Comparison of ENCODE assay signal across 10 mouse cellular contexts in genomic region chr1:133367606-133368488, GRCm38 (mm10). TPM values are rescaled to one million over a fixed set of nuclear protein-coding genes. Genes with fewer than 3 reads are reported as not detected.
DNase-seq lines count a peak whose midpoint lies in the region; ATAC-seq and TF ChIP-seq lines count a peak whose summit lies in the region.
"Had no signal": no experiment of that assay in that cellular context is flagged by ENCODE, and none has a peak within 500 bp of the region (broad histone marks: within the 10 kb centered on the region; RNA-seq: fewer than 3 reads in every experiment).

No protein-coding gene starts in this region.

- H3K4me2 ChIP-seq in forebrain, embryonic 11.5 days (ENCODE audit: low read depth, low read length, severe bottlenecking): no peak overlapping the region
- no peak overlapping the region for H3K4me2 ChIP-seq in forebrain, embryonic 15.5 days (replicated peaks)
- H3K4me2 ChIP-seq in midbrain, embryonic 15.5 days: no peak overlapping the region
- no peak overlapping the region for H3K4me2 ChIP-seq in midbrain, embryonic 13.5 days (replicated peaks)
- no peak overlapping the region for H3K4me2 ChIP-seq in heart, postnatal 0 days (ENCODE audit: low read depth, low read length)
- H3K4me2 ChIP-seq: lung, embryonic 15.5 days had no signal

- 0 out of 2 replicates have a peak overlapping the region, but pooled peaks have one; percentile 3 for H3K9ac ChIP-seq in forebrain, embryonic 11.5 days (ENCODE audit: low read length)
- no peak overlapping the region for H3K9ac ChIP-seq in forebrain, embryonic 15.5 days (replicated peaks)
- 0 out of 2 replicates have a peak overlapping the region, but pooled peaks have one; percentile 18 for H3K9ac ChIP-seq in midbrain, embryonic 15.5 days
- no peak overlapping the region for H3K9ac ChIP-seq in midbrain, embryonic 13.5 days (replicated peaks)
- no peak overlapping the region for H3K9ac ChIP-seq in heart, postnatal 0 days (replicated peaks; ENCODE audit: low read depth, low read length)
- H3K9ac ChIP-seq: lung, embryonic 15.5 days had no signal

- no peaks in the 10 kb centered on the region for H3K36me3 ChIP-seq in forebrain, embryonic 11.5 days (ENCODE audit: control insufficient read depth, insufficient read depth, low read length)
- H3K36me3 ChIP-seq in forebrain, embryonic 15.5 days: no peaks in the 10 kb centered on the region
- no peaks in the 10 kb centered on the region for H3K36me3 ChIP-seq in midbrain, embryonic 15.5 days (replicated peaks)
- no peaks in the 10 kb centered on the region for H3K36me3 ChIP-seq in midbrain, embryonic 13.5 days
- H3K36me3 ChIP-seq in heart, postnatal 0 days (replicated peaks; ENCODE audit: control insufficient read depth, insufficient read depth, low read length): no peaks in the 10 kb centered on the region
- H3K36me3 ChIP-seq: lung, embryonic 15.5 days had no signal

- H3K27ac ChIP-seq in forebrain, embryonic 11.5 days (ENCODE audit: low read depth, low read length): no peak overlapping the region
- no peak overlapping the region for H3K27ac ChIP-seq in forebrain, embryonic 15.5 days (replicated peaks)
- no peak overlapping the region for H3K27ac ChIP-seq in midbrain, embryonic 15.5 days
- no peak overlapping the region for H3K27ac ChIP-seq in midbrain, embryonic 13.5 days
- peak overlapping the region; percentile 38; the same call in 1 of the 2 replicates for H3K27ac ChIP-seq in heart, postnatal 0 days (ENCODE audit: low read depth)
- H3K27ac ChIP-seq: lung, embryonic 15.5 days had no signal

- no peak overlapping the region for H3K4me3 ChIP-seq in forebrain, embryonic 11.5 days (ENCODE audit: low read depth, low read length)
- no peak overlapping the region for H3K4me3 ChIP-seq in forebrain, embryonic 15.5 days
- no peak overlapping the region for H3K4me3 ChIP-seq in midbrain, embryonic 15.5 days
- H3K4me3 ChIP-seq in midbrain, embryonic 13.5 days (replicated peaks): no peak overlapping the region
- no peak overlapping the region for H3K4me3 ChIP-seq in heart, postnatal 0 days (ENCODE audit: low read depth, low read length)
- H3K4me3 ChIP-seq: lung, embryonic 15.5 days had no signal

- 11% methylated on average over 11 of the region's 11 CpGs for whole genome bisulfite sequencing in forebrain, embryonic 11.5 days
- WGBS in forebrain, embryonic 15.5 days: 23% methylated on average over 11 of the region's 11 CpGs
- 6% methylated on average over 11 of the region's 11 CpGs for WGBS in midbrain, embryonic 15.5 days
- 9% methylated on average over 11 of the region's 11 CpGs for WGBS in midbrain, embryonic 13.5 days
- WGBS in heart, postnatal 0 days: 17% methylated on average over 11 of the region's 11 CpGs

- H3K4me1 ChIP-seq in forebrain, embryonic 11.5 days (replicated peaks; ENCODE audit: control insufficient read depth, insufficient read depth, low read length): peaks cover 14% of the 10 kb centered on the region
- peaks cover 21% of the 10 kb centered on the region for H3K4me1 ChIP-seq in forebrain, embryonic 15.5 days
- peaks cover 24% of the 10 kb centered on the region for H3K4me1 ChIP-seq in midbrain, embryonic 15.5 days
- H3K4me1 ChIP-seq in midbrain, embryonic 13.5 days (replicated peaks): peaks cover 37% of the 10 kb centered on the region
- H3K4me1 ChIP-seq in heart, postnatal 0 days (ENCODE audit: control insufficient read depth, insufficient read depth): peaks cover 29% of the 10 kb centered on the region

- TF ChIP-seq EP300 in heart, postnatal 0 days (IDR thresholded peaks at IDR 0.05; ENCODE audit: low read depth): no peak

- no peaks in the 10 kb centered on the region for H3K9me3 ChIP-seq in forebrain, embryonic 11.5 days (ENCODE audit: control insufficient read depth, low read length)
- H3K9me3 ChIP-seq in forebrain, embryonic 15.5 days: no peaks in the 10 kb centered on the region
- no peaks in the 10 kb centered on the region for H3K9me3 ChIP-seq in midbrain, embryonic 15.5 days
- H3K9me3 ChIP-seq in midbrain, embryonic 13.5 days: no peaks in the 10 kb centered on the region
- H3K9me3 ChIP-seq in heart, postnatal 0 days (replicated peaks; ENCODE audit: control insufficient read depth, low read length): no peaks in the 10 kb centered on the region
- H3K9me3 ChIP-seq: lung, embryonic 15.5 days had no signal

- no peak for ATAC-seq in forebrain, embryonic 11.5 days (replicated peaks; ENCODE audit: low FRiP score)
- ATAC-seq in forebrain, embryonic 15.5 days (replicated peaks): no peak
- ATAC-seq in midbrain, embryonic 15.5 days (replicated peaks): no peak
- no peak for ATAC-seq in midbrain, embryonic 13.5 days
- peak; percentile 25; the same call in 1 of the 2 replicates for ATAC-seq in heart, postnatal 0 days (ENCODE audit: insufficient read depth, low read depth)

- DNase-seq in forebrain, embryonic 11.5 days (ENCODE audit: low spot score): no peak
- DNase-seq in heart, postnatal 0 days (ENCODE audit: low spot score): no peak
- DNase-seq in testis, postnatal 10 days (ENCODE audit: low spot score): peak; percentile 79
- no peak for DNase-seq in cerebellum, adult 11 months
- DNase-seq in thymus, adult 18-20 months: no peak

- no peak for TF ChIP-seq CTCF in heart, postnatal 0 days (IDR thresholded peaks at IDR 0.05; ENCODE audit: low read depth)

- H3K27me3 ChIP-seq in forebrain, embryonic 11.5 days (ENCODE audit: control insufficient read depth, insufficient read depth, low read length): peaks cover 21% of the 10 kb centered on the region
- H3K27me3 ChIP-seq in forebrain, embryonic 15.5 days: peaks cover 22% of the 10 kb centered on the region
- peaks cover 21% of the 10 kb centered on the region for H3K27me3 ChIP-seq in midbrain, embryonic 15.5 days (replicated peaks)
- peaks cover 32% of the 10 kb centered on the region for H3K27me3 ChIP-seq in midbrain, embryonic 13.5 days
- H3K27me3 ChIP-seq in heart, postnatal 0 days (ENCODE audit: control insufficient read depth, insufficient read depth, low read length): peaks cover 28% of the 10 kb centered on the region

RNA-seq across cellular contexts. Expression of gene Etnk2, which starts 4.5 kb away (rescaled TPM):
- 1.8 and 2.7 TPM in 2 replicates for polyA plus RNA-seq in forebrain, embryonic 11.5 days (2014; fragmentation: Nextera tagmentation; extraction: Ambion mirVana)
- polyA plus RNA-seq in forebrain, embryonic 15.5 days (2015; fragmentation: Nextera tagmentation; extraction: Ambion mirVana): 5.2 and 5.9 TPM in 2 replicates
- polyA plus RNA-seq in midbrain, embryonic 15.5 days (2015; fragmentation: Nextera tagmentation; extraction: Ambion mirVana): 20.0 and 21.9 TPM in 2 replicates
- 7.3 and 7.6 TPM in 2 replicates for polyA plus RNA-seq in midbrain, embryonic 13.5 days (2015; fragmentation: Nextera tagmentation; extraction: Ambion mirVana)
- total RNA-seq in heart, postnatal 0 days (2014; rRNA removed; ENCODE audit: low replicate concordance): 0.31 and 1.3 TPM in 2 replicates
- 0.41 and 0.97 TPM in 2 replicates for polyA plus RNA-seq in heart, postnatal 0 days (2015; fragmentation: Nextera tagmentation; extraction: Ambion mirVana)
- polyA plus RNA-seq: C2C12 had no signal

RNA-seq across cellular contexts. Expression of gene Ren1, which starts 17.5 kb away (rescaled TPM):
- not detected in 2 replicates for polyA plus RNA-seq in forebrain, embryonic 11.5 days (2014; fragmentation: Nextera tagmentation; extraction: Ambion mirVana)
- not detected in 2 replicates for polyA plus RNA-seq in forebrain, embryonic 15.5 days (2015; fragmentation: Nextera tagmentation; extraction: Ambion mirVana)
- 0.18 TPM in 1 of 2 replicates, not detected in the other for polyA plus RNA-seq in midbrain, embryonic 15.5 days (2015; fragmentation: Nextera tagmentation; extraction: Ambion mirVana)
- polyA plus RNA-seq in midbrain, embryonic 13.5 days (2015; fragmentation: Nextera tagmentation; extraction: Ambion mirVana): not detected in 2 replicates
- not detected in 2 replicates for total RNA-seq in heart, postnatal 0 days (2014; rRNA removed; ENCODE audit: low replicate concordance)
- 0.07 and 0.52 TPM in 2 replicates for polyA plus RNA-seq in heart, postnatal 0 days (2015; fragmentation: Nextera tagmentation; extraction: Ambion mirVana)
- polyA plus RNA-seq: C2C12 had no signal

RNA-seq across cellular contexts. Expression of gene Kiss1, which starts 46.2 kb away (rescaled TPM):
- polyA plus RNA-seq in forebrain, embryonic 11.5 days (2014; fragmentation: Nextera tagmentation; extraction: Ambion mirVana): 0.43 TPM in 1 of 2 replicates, not detected in the other
- not detected in 2 replicates for polyA plus RNA-seq in forebrain, embryonic 15.5 days (2015; fragmentation: Nextera tagmentation; extraction: Ambion mirVana)
- polyA plus RNA-seq in midbrain, embryonic 15.5 days (2015; fragmentation: Nextera tagmentation; extraction: Ambion mirVana): not detected in 2 replicates
- not detected in 2 replicates for polyA plus RNA-seq in midbrain, embryonic 13.5 days (2015; fragmentation: Nextera tagmentation; extraction: Ambion mirVana)
- not detected in 2 replicates for total RNA-seq in heart, postnatal 0 days (2014; rRNA removed; ENCODE audit: low replicate concordance)
- polyA plus RNA-seq in heart, postnatal 0 days (2015; fragmentation: Nextera tagmentation; extraction: Ambion mirVana): not detected in 2 replicates
- polyA plus RNA-seq: C2C12 had no signal

RNA-seq across cellular contexts. Expression of gene Sox13, which starts 56.3 kb away (rescaled TPM):
- polyA plus RNA-seq in forebrain, embryonic 11.5 days (2014; fragmentation: Nextera tagmentation; extraction: Ambion mirVana): 12.3 TPM in 2 replicates
- 4.6 and 5.1 TPM in 2 replicates for polyA plus RNA-seq in forebrain, embryonic 15.5 days (2015; fragmentation: Nextera tagmentation; extraction: Ambion mirVana)
- polyA plus RNA-seq in midbrain, embryonic 15.5 days (2015; fragmentation: Nextera tagmentation; extraction: Ambion mirVana): 6.5 and 7.4 TPM in 2 replicates
- 12.5 and 13.9 TPM in 2 replicates for polyA plus RNA-seq in midbrain, embryonic 13.5 days (2015; fragmentation: Nextera tagmentation; extraction: Ambion mirVana)
- total RNA-seq in heart, postnatal 0 days (2014; rRNA removed; ENCODE audit: low replicate concordance): 8.5 and 17.9 TPM in 2 replicates
- polyA plus RNA-seq in heart, postnatal 0 days (2015; fragmentation: Nextera tagmentation; extraction: Ambion mirVana): 3.0 and 3.3 TPM in 2 replicates

RNA-seq across cellular contexts. Expression of gene Golt1a, which starts 58.2 kb away (rescaled TPM):
- polyA plus RNA-seq in forebrain, embryonic 11.5 days (2014; fragmentation: Nextera tagmentation; extraction: Ambion mirVana): not detected in 2 replicates
- 0.32 TPM in 1 of 2 replicates, not detected in the other for polyA plus RNA-seq in forebrain, embryonic 15.5 days (2015; fragmentation: Nextera tagmentation; extraction: Ambion mirVana)
- 0.17 TPM in 1 of 2 replicates, not detected in the other for polyA plus RNA-seq in midbrain, embryonic 15.5 days (2015; fragmentation: Nextera tagmentation; extraction: Ambion mirVana)
- polyA plus RNA-seq in midbrain, embryonic 13.5 days (2015; fragmentation: Nextera tagmentation; extraction: Ambion mirVana): not detected in 2 replicates
- total RNA-seq in heart, postnatal 0 days (2014; rRNA removed; ENCODE audit: low replicate concordance): not detected in 2 replicates
- polyA plus RNA-seq in heart, postnatal 0 days (2015; fragmentation: Nextera tagmentation; extraction: Ambion mirVana): not detected in 2 replicates
- polyA plus RNA-seq: C2C12 had no signal

Comparison
In these comparisons a context has a peak if more than half of its experiments do, and no peak if none do; other contexts are left out.
1. H3K9ac ChIP-seq: peak in forebrain, embryonic 11.5 days (single experiment) and midbrain, embryonic 15.5 days (single experiment); none in forebrain, embryonic 15.5 days (single experiment), midbrain, embryonic 13.5 days (single experiment) and heart, postnatal 0 days (single experiment).